Mouse (Mus musculus) layer of hippocampus, adult 9-10 months (tissue): ENCODE measurements around the gene Nfia.

Source experiments
- DNase-seq: peaks from one replicate; pipeline ENCODE4 v3.0.0; 2022; ENCODE audit warnings: low spot score

Nfia gene

GRCm38 (mm10) chr4:98104161-98104560, 331.6 kb downstream of the Nfia start:
- DNase-seq = no peak

- DNase-seq = no peak
These were observed 332.6 kb downstream of the Nfia start for GRCm38 (mm10) chr4:98104911-98105702.

- no peak for DNase-seq
These were observed 333.4 kb downstream of the Nfia start for GRCm38 (mm10) chr4:98105971-98106370.

GRCm38 (mm10) chr4:98106445-98107092, 334.0 kb downstream of the Nfia start:
- DNase-seq = no peak

GRCm38 (mm10) chr4:98107093-98107453, 334.5 kb downstream of the Nfia start:
- no peak for DNase-seq

- no peak for DNase-seq
These were observed 335.6 kb downstream of the Nfia start for GRCm38 (mm10) chr4:98107936-98108675.

- no peak for DNase-seq
These were observed 336.1 kb downstream of the Nfia start for GRCm38 (mm10) chr4:98108676-98109016.

- peak; percentile 51 for DNase-seq
These were observed 336.5 kb downstream of the Nfia start for GRCm38 (mm10) chr4:98109064-98109463.

- DNase-seq = no peak
These were observed 337.4 kb downstream of the Nfia start for GRCm38 (mm10) chr4:98109911-98110310.

- DNase-seq = no peak
These were observed 340.9 kb downstream of the Nfia start for GRCm38 (mm10) chr4:98113289-98114024.

- DNase-seq = no peak
These were observed 342.4 kb downstream of the Nfia start for GRCm38 (mm10) chr4:98114966-98115365.

- DNase-seq = no peak
These were observed 342.9 kb downstream of the Nfia start for GRCm38 (mm10) chr4:98115401-98115800.

GRCm38 (mm10) chr4:98116046-98116445, 343.5 kb downstream of the Nfia start:
- DNase-seq = no peak

GRCm38 (mm10) chr4:98118126-98118525, 345.6 kb downstream of the Nfia start:
- no peak for DNase-seq

- DNase-seq = no peak
These were observed 346.5 kb downstream of the Nfia start for GRCm38 (mm10) chr4:98118761-98119675.

- DNase-seq = no peak
These were observed 347.5 kb downstream of the Nfia start for GRCm38 (mm10) chr4:98119949-98120531.

GRCm38 (mm10) chr4:98120706-98121340, 348.3 kb downstream of the Nfia start:
- DNase-seq = no peak

GRCm38 (mm10) chr4:98126003-98126677, 353.6 kb downstream of the Nfia start:
- no peak for DNase-seq

- DNase-seq = no peak
These were observed 358.3 kb downstream of the Nfia start for GRCm38 (mm10) chr4:98130798-98131197.

GRCm38 (mm10) chr4:98134027-98134426, 361.5 kb downstream of the Nfia start:
- no peak for DNase-seq
